Mouse (Mus musculus): Measurements from ENCODE around the gene Perm1. TPM values are rescaled to one million over a fixed set of nuclear protein-coding genes. Genes with fewer than 3 reads are reported as not detected.

Gene Perm1
- total RNA-seq, 2 experiments from 2014 or later = 9.8 to 28.4 TPM

DNA sequence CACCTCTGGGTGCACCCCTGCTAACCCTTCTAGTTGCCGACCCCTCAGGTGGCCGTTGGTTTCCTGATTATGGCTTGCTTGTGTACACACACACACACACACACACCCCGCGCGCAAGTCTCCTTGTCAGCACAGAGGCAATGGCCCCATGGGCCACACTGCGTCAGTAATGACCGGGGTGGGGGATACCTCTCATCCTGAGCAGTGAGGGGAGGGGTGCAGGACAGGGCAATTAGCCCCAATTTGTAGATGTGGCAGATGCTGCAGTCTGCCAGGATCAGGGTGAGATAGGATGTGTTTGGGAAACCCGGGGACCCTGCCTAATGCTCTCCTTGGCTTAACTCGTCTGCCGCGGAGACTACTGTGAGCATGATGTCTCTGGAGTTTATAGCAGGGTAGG is 33.9 kb downstream of the Perm1 start:
- DNase-seq = no peak

DNA sequence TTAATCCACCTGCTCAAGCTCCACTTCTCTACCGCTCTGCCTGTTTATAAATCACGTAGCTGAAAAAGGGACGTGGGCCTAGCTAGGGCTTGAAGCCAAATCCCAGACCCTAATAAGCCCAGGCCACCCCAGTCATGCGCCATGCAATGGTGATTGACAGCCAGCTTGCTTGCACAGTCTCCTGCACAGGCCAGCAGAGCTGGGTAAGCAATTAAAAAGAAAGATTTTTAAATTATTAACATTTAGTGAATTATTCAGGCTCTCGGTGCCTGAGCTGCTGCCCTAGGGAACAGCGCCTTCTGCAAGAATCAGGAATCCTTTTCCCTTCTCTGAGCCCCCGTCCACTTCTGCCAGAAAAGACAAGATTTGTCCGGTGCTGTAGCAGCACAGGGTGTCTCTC is 35.4 kb downstream of the Perm1 start:
- DNase-seq = no peak

DNA sequence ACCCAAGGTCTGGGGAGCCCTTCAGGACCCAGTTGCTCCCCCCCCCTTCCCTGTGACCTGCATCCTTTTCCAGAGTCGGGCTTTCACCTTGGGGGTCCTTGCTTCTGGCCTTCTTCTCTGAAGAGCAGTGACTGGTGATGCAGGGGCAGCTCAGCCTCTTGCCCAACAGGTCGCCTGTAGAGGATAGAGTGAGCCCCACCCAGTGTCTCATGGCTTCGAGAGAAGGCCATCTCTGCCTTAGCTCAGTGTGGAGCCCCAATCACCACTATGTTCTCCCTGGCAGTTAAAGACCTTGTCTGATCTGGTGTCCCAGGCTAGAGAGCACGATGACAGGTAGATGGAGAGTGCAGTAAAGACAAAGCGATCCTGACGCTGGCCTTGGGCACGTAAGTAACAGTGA is 36.5 kb downstream of the Perm1 start:
- DNase-seq = no peak

DNA sequence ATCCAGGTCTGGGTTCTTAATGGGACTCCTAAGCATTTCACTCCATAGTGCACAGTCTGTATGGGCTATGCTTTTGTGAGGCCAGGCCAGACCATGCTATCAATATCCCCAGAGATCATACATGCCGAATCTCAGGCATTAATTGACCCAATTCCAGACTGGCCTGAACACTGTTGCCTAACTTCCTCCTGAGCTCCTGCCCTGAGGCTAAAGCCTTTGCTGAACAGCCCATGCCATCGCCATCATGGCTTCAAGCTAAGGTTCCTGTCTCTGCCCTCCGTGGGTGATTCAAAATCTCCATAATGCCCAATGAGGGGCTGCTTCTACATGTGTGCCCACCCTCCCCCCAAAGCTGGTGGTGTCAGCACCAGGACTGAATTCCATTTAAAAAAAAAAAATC is 37.0 kb downstream of the Perm1 start:
- no peak for DNase-seq

DNA sequence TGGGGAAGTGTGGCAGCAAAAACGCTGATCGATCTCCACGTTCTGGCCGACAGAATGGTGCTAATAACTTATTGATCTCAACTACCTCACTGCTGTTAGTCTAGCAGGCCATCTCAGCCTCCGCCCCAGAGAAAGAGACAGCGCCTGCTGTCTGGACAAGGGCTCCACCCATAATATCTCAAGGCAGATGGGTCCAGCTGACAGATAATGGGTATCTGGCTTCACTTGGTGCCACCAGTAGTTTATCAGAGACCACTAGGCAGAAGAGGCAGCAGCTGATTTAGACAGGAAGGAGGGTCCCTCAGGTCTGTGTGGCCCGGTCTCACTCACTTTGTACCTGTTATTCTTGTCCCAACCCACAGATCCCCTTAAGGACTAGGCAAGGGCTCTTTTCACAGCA is 37.4 kb downstream of the Perm1 start:
- DNase-seq = no peak

DNA sequence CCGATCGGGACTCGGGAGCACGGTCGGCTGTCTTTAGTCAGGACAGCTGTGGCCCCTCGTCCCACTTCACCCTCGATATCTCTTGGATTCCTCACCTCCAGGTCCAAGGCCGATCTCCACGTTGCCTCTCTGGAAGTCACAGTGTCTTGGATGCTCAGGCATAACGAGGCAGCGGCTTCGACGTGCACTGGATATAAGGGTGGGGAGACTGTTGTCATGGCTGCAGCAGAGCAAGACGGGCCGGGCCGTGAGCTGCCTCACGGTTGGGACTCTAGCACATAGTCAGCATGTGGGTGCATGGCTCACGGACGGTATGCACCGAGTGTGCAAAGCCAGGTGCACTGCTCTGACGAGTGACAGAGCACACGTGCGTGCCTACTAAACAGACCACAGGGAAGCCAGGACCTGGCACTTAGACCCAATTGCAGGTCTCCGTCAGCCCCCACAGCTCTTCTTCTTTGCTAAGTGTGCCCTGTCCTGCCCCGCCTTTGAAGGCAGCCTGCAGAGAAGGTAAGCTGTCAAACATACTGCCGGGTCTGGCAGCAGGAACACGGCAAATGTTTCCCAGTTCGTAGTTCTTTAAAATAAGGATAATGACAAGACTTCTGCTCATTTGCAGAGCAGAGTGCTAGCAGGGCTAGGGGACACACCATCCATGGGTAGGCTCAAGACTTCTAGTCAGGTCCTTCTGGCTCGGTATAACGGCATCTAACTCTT is 38.9 kb downstream of the Perm1 start:
- DNase-seq = no peak

DNA sequence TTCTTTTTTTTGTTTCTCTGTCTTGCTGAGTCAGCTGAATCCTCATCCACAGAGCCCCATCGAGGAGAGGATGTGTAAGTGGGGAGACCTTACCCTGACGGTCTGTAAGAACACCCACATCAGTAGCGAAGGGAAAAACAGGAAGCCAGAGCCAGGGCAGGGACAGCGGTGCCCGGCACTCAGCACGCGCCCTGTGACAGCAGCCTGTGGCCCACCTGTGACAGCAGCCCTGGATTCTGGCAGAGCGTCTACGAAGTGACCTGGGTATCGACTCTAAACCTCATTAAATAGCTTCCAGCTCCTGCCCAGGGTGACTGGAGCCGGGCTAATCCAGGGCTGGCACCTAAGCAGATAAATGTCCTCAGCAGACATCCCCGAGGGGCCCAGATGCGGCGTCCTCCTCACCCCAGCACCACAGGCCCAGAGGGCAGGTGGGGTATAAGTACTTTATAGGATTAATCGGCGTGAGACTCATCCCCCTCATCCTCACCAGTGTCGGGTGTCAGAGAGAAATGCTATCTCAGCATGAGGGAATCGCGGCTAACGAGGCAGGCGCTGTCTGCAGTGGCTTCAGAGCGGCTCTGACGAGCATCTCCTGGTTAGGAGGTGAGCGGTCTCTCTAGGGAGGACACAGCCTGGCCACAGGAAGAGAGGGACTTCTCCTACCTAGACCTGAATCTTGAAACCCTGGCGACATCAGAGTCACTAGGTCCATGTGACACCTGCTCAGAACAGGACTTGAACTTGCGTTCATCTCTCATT is 39.6 kb downstream of the Perm1 start, which contains the start of gene Samd11:
TSS of gene Samd11 (minus strand) at position 580 of the 762 bp plus-strand sequence.
- DNase-seq = no peak

Small RNAs within 50 kb of the gene (microRNA-seq; reads per million reads assigned to microRNA genes)
- 1.4 reads per million for gene Mir7658

Other genes starting within 250 kb of the Perm1 start
- 1 to 10 TPM; 5.7 to 6.1 TPM for gene B3galt6, start 223.2 kb upstream of the Perm1 start, total RNA-seq (2021)
- 100 to 1,000 TPM; 184 to 191 TPM for gene Sdf4, start 223.0 kb upstream of the Perm1 start, total RNA-seq (2021)
- 1 to 10 TPM; 1.9 TPM for gene Tnfrsf4, start 202.0 kb upstream of the Perm1 start, total RNA-seq (2021)
- gene Tnfrsf18, start 189.7 kb upstream of the Perm1 start, total RNA-seq (2021) = under 1 TPM; 0.51 to 0.66 TPM
- gene Ttll10, start 156.5 kb upstream of the Perm1 start, total RNA-seq (2021) = under 1 TPM; 0.27 to 0.67 TPM
- gene 9430015G10Rik, start 105.9 kb upstream of the Perm1 start, total RNA-seq (2021) = 10 to 100 TPM; 10.6 to 13.8 TPM
- gene Rnf223, start 85.4 kb upstream of the Perm1 start, total RNA-seq (2021) = under 1 TPM; 0.09 to 0.15 TPM
- gene Agrn, start 18.4 kb upstream of the Perm1 start, total RNA-seq (2021) = 10 to 100 TPM; 59.6 to 82.4 TPM
- gene Isg15, start 15.1 kb upstream of the Perm1 start, total RNA-seq (2021) = 1 to 10 TPM; 1.6 to 2.2 TPM
- 1 to 10 TPM; 2.6 to 3.5 TPM for gene AW011738, start 12.6 kb upstream of the Perm1 start, total RNA-seq (2021)
- gene Plekhn1, start 19.0 kb downstream of the Perm1 start, total RNA-seq (2021) = 10 to 100 TPM; 13.3 to 20.3 TPM
- 10 to 100 TPM; 39.4 to 41.0 TPM for gene Noc2l, start 20.1 kb downstream of the Perm1 start, total RNA-seq (2021)
- 1 to 10 TPM; 1.4 to 3.1 TPM for gene Samd11, start 39.8 kb downstream of the Perm1 start, total RNA-seq (2021)
- not detected for gene Vmn2r-ps159, start 115.2 kb downstream of the Perm1 start, total RNA-seq (2021)